Mouse (Mus musculus) hematopoietic multipotent progenitor cell, adult 10-12 weeks (in vitro differentiated cells): ENCODE results near the gene Xrn1. TPM values are rescaled to one million over a fixed set of nuclear protein-coding genes. Genes with fewer than 3 reads are reported as not detected.

Experiments used
- polyA plus RNA-seq: library from polyadenylated mRNA; stranded (reverse); fragments of >175 nt; gene quantifications from 2 replicates; pipeline ENCODE4 v1.2.3, GENCODE M21; 2012; ENCODE audit warnings: low replicate concordance

Gene Xrn1
- 3.0 and 3.1 TPM in 2 replicates for polyA plus RNA-seq

GRCm38 (mm10) chr9:95954585-95955461, at the start of gene Xrn1:
Gene Xrn1 (plus strand): TSS chr9:95954760.

Other genes with a start within 250 kb of the Xrn1 start
- gene Trpc1, start 204.4 kb upstream of the Xrn1 start, polyA plus RNA-seq = 0.46 and 2.0 TPM in 2 replicates
- 0.65 and 0.69 TPM in 2 replicates for gene Pls1, start 109.4 kb upstream of the Xrn1 start, polyA plus RNA-seq
- 2.4 and 4.6 TPM in 2 replicates for gene Atr, start 97.2 kb upstream of the Xrn1 start, polyA plus RNA-seq
- 0.63 and 0.77 TPM in 2 replicates for gene Gk5, start 164.6 kb downstream of the Xrn1 start, polyA plus RNA-seq
- 5.0 and 8.4 TPM in 2 replicates for gene Tfdp2, start 241.5 kb downstream of the Xrn1 start, polyA plus RNA-seq